Mouse (Mus musculus) testis, adult 2 months (tissue): ENCODE measurements around the gene Erc1. TPM values are rescaled to one million over a fixed set of nuclear protein-coding genes. Genes with fewer than 3 reads are reported as not detected.
A peak's percentile ranks its signal among the peaks of the same experiment; 100 is the strongest.

ENCODE experiments used
- H3K27ac ChIP-seq: fragments of 200-500 bp; 2 replicates; pipeline ENCODE4 v1.5.1; 2012; ENCODE audit warnings: low read depth, low read length; ENCODE audit not compliant: control insufficient read depth, insufficient read depth
- H3K27me3 ChIP-seq: fragments of 200-500 bp; 2 replicates; pipeline ENCODE4 v1.6.1; 2012; ENCODE audit warnings: mild to moderate bottlenecking, low read length, moderate library complexity; ENCODE audit not compliant: control insufficient read depth, insufficient read depth
- H3K36me3 ChIP-seq: fragments of 200-500 bp; 2 replicates; pipeline ENCODE4 v1.6.1; 2012; ENCODE audit warnings: mild to moderate bottlenecking, low read length; ENCODE audit not compliant: control insufficient read depth, insufficient read depth
- H3K4me1 ChIP-seq: fragments of 200-500 bp; 2 replicates; pipeline ENCODE4 v1.6.1; 2012; ENCODE audit warnings: low read length; ENCODE audit not compliant: control insufficient read depth, insufficient read depth
- H3K4me3 ChIP-seq: fragments of 200-500 bp; 2 replicates; pipeline ENCODE4 v1.5.1; 2012; ENCODE audit warnings: low read depth, mild to moderate bottlenecking, low read length, moderate library complexity, mixed read lengths; ENCODE audit not compliant: control insufficient read depth
- CTCF ChIP-seq: fragments of 200-500 bp; IDR thresholded peaks from 2 replicates; pipeline ENCODE4 v1.5.1; 2012; ENCODE audit warnings: low read depth, mild to moderate bottlenecking, inconsistent platforms, low read length, moderate library complexity; ENCODE audit not compliant: control insufficient read depth, insufficient read depth, insufficient replicate concordance
- POLR2A ChIP-seq: fragments of 200-500 bp; IDR thresholded peaks from 2 replicates; pipeline ENCODE4 v1.6.1; 2012; ENCODE audit warnings: low read depth, mild to moderate bottlenecking, inconsistent platforms, low read length, moderate library complexity; ENCODE audit not compliant: control insufficient read depth
- polyA plus RNA-seq: library from polyadenylated mRNA; depleted of rRNA; stranded (reverse); fragments of >200 nt; gene quantifications from 2 replicates; pipeline ENCODE4 v1.2.3, GENCODE M21; 2012

Gene Erc1
- polyA plus RNA-seq, 1 experiment = 9.9 TPM

DNA sequence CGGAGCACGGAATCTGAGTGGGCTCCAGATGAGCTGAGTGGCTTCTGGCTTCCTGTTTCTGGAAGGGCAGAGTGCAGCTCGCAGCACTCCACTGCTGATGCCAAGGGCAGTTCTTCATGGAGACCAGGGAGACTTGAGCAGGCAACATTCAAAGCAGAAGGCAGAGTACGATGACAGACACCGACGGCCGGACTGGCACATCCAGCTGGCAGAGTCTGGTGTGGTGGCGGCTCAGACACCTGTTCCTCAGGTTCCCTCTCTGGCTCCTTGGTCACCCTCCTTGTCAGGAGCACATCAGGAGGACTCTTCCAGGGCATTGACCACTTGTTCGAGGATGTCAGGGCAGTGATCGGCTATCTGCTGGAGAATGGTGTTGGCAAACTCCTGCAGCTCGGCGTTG lies 272.6 kb downstream of the Erc1 start:
- Histone ChIP-seq H3K27ac (no peak overlapping the region), H3K27me3 (no peaks in the 10 kb centered on the region), H3K4me1 (no peaks in the 10 kb centered on the region), H3K36me3 (no peaks in the 10 kb centered on the region), H3K4me3 (peak overlapping the region; percentile 52)
- TF ChIP-seq CTCF (no peak), POLR2A (no peak)

GRCm38 (mm10) chr6:119572296-119572695 lies 275.7 kb downstream of the Erc1 start:
- Histone ChIP-seq H3K36me3 (no peaks in the 10 kb centered on the region), H3K27ac (peak overlapping the region; percentile 65; the same call in 1 of the 2 replicates), H3K4me3 (peak overlapping the region; percentile 72), H3K27me3 (no peaks in the 10 kb centered on the region), H3K4me1 (no peaks in the 10 kb centered on the region)
- TF ChIP-seq POLR2A (peak; percentile 32; the same call in 1 of the 2 replicates), CTCF (no peak)

DNA sequence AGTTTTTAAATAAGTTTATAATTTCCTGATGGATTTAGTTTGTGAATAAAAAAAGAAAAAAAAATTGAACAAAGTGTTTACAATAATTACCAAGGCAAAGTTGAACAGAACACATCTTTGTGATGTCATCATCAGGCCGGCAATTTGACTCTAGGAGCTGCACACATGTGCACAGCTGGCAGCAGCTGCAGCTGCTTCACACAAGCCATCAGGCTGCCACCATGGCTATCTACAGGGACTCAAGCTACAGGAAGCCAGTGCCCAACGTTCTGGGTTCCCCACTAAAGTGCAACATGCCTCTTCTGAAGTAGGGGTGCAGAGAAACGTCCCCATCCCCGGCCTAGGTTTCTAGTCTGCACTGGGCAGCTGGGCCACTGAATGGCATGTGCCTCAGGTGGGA lies 277.2 kb downstream of the Erc1 start:
- TF ChIP-seq CTCF = no peak
- no peak for TF ChIP-seq POLR2A
- Histone ChIP-seq H3K27ac (no peak overlapping the region), H3K4me1 (no peaks in the 10 kb centered on the region), H3K36me3 (no peaks in the 10 kb centered on the region), H3K27me3 (no peaks in the 10 kb centered on the region), H3K4me3 (peak overlapping the region; percentile 51)

DNA sequence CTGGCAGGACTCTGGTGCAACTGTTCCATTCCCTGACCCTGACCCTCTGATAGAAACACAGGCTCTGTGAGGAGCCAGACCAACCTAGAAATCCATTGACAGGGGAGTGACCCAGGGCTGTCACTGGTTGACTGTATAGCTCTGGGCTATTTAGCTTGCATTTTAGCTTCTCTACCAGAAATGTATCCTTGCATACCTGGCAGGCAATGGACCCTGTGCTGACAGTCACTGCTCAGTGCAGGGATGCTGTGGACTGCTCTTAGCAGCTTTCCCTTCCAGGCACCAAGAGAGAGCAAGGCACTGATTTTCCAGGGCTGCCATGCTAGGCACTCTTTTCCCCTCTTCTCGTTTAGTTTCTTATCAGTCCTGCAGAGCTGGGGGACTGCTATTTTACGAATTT lies 279.6 kb downstream of the Erc1 start:
- TF ChIP-seq CTCF (no peak), POLR2A (no peak)
- H3K36me3 ChIP-seq = no peaks in the 10 kb centered on the region
- H3K4me3 ChIP-seq = no peak overlapping the region
- H3K27me3 ChIP-seq = no peaks in the 10 kb centered on the region
- no peaks in the 10 kb centered on the region for H3K4me1 ChIP-seq
- no peak overlapping the region for H3K27ac ChIP-seq

- no peaks in the 10 kb centered on the region for H3K27me3 ChIP-seq
- TF ChIP-seq POLR2A (no peak), CTCF (no peak)
- no peak overlapping the region for H3K27ac ChIP-seq
- no peaks in the 10 kb centered on the region for H3K36me3 ChIP-seq
- H3K4me1 ChIP-seq = no peaks in the 10 kb centered on the region
- H3K4me3 ChIP-seq = no peak overlapping the region
Measured at GRCm38 (mm10) chr6:119565451-119566379, 282.3 kb downstream of the Erc1 start.

DNA sequence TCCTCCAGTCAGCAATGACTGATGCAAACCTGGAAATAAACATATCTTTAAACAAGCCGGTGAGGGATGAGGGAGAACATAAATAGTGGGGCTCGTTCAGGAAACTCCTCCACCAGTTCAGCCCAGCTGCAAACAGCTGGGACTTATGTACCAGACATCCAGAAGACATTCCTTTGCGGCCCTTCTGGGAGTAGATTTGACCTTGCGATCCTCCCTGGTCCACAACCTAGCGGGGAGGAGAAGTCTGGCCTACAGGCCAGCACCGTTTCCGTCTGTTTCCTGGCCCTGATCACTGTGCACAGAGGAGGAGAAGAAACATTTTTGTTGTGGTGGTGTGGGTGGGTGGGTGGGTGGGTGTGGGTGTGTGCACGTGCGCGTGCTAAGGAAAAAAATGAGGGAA lies 285.4 kb downstream of the Erc1 start:
- no peak overlapping the region for H3K4me3 ChIP-seq
- H3K27me3 ChIP-seq = no peaks in the 10 kb centered on the region
- no peaks in the 10 kb centered on the region for H3K4me1 ChIP-seq
- no peak overlapping the region for H3K27ac ChIP-seq
- TF ChIP-seq POLR2A (no peak), CTCF (no peak)
- no peaks in the 10 kb centered on the region for H3K36me3 ChIP-seq

- Histone ChIP-seq H3K4me3 (no peak overlapping the region), H3K27ac (no peak overlapping the region), H3K4me1 (peaks cover 2% of the 10 kb centered on the region; the same call in 1 of the 2 replicates), H3K36me3 (no peaks in the 10 kb centered on the region), H3K27me3 (no peaks in the 10 kb centered on the region)
- TF ChIP-seq CTCF = no peak
- no peak for TF ChIP-seq POLR2A
Measured at GRCm38 (mm10) chr6:119558855-119559254, 289.1 kb downstream of the Erc1 start.
